Mouse (Mus musculus): ENCODE results near the gene Samd4b. TPM values are rescaled to one million over a fixed set of nuclear protein-coding genes. Genes with fewer than 3 reads are reported as not detected.

Gene Samd4b
- polyA plus RNA-seq, 1 experiment from 2014 or later: 25.2 TPM

DNA sequence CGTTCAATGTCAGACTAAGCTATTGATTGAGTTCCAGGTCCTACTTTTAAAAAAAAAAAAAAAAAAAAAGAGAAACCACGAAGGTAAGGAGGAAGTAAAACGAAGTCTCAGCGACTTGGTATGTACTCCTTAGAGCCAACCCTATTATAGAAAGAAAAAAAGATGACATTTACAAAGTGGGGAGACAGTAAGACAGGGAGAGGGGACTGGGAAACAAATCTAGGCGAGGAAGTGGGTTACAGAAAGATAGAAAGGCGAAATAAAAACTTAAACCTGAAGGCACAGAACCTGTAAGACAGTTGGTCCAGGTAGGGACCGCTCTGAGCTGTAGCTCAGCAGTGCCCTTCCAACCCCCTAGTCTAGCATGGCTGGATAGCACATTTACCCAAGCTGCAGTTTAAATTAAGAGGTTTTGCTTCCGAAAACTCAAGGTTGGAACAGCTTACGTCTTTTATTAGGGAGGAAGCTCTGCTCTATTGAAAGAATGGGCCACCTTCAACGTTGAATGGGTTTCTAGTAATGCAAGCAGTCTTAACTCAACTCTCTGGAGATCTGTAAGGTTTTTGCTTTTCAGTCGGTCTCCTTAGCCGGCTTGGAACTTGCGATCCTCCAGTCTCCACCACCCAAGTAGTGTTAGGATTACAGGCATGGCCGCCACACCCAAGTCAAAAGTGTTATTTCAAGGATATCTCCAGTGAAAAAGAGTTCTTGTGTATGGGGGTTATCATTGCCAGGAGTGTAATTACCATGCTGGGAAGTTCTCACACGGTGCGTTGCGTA, 217.5 kb downstream of the Samd4b start, which contains the start of gene Zfp36:
Gene Zfp36, minus strand, starts transcription at position 17 of the 780 bp plus-strand sequence.
- ATAC-seq (ENCODE audit: insufficient number of reproducible peaks, insufficient read depth, low FRiP score, low read depth): no peak
- Histone ChIP-seq H3K36me3 (ENCODE audit: control insufficient read depth, insufficient read depth, low read length) (peaks cover 15% of the 10 kb centered on the region), H3K4me3 (ENCODE audit: control insufficient read depth in 1 of 2, insufficient read depth in 1 of 2, low read depth in 1 of 2, low read length in 2 of 2) (peak within 1 kb of the TSS; percentile 79 to 83), H3K4me2 (ENCODE audit: low read length) (peak within 1 kb of the TSS; percentile 92), H3K4me1 (ENCODE audit: control insufficient read depth in 2 of 2, insufficient read depth in 2 of 2, low read length in 2 of 2) (peaks cover 54 to 65% of the 10 kb centered on the region in 2 experiments), H3K27ac (replicated peaks in 1 of 2; ENCODE audit: control insufficient read depth in 1 of 2, insufficient read depth in 1 of 2, low read depth in 2 of 2, low read length in 2 of 2) (peak within 1 kb of the TSS; percentile 97 to 100), H3K9ac (ENCODE audit: low read length) (peak within 1 kb of the TSS; percentile 95), H3K27me3 (ENCODE audit: control insufficient read depth, insufficient read depth, low read length) (no peaks in the 10 kb centered on the region), H3K9me3 (ENCODE audit: control insufficient read depth, low read length) (no peaks in the 10 kb centered on the region)
- 43% methylated on average over 17 of the region's 17 CpGs for WGBS

DNA sequence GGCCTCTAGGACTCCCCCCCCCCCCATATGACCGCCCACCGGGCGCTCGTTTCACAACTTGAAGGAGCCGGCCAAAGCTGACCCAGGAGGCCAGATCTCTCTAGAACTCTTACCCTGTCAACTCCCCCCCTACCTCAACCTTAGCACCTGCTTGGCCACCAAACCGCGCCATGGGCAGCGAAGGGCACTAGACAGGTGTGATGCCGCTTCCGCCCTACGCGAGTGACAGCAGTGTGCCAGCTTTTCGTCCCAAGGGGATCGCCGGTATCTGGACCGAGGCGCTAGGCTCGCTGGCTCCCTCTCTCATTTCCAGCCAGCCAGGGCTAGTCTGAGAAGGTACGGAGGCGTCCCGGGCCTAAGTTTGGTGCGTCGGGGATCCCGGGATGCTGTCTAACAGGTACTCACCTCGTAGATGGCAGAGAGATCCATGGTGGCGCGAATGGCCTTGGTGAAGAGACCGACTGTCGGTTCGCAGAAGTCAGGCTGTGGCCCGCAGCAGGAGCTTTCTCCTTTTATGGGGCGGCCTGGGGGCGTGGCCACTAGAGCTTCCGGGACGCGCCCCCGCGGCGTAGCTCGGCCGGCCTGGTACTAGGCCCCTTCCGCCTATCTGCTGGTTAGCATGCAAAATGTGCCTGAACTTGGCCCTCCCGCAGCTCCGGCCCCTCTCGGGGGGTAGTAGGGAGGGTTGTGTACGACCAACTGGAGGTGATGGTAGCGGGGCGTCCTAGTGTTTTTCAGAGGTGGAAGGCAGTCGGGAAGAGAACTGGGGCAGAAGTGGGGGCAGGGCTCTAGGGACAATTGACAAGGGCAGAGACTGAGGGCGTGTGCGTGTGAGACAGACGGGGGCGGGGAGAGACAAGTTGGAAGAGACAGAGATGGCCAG, 218.9 kb downstream of the Samd4b start:
- peak; percentile 33 for ATAC-seq (ENCODE audit: insufficient number of reproducible peaks, insufficient read depth, low FRiP score, low read depth)
- WGBS: under 1% methylated on average over 53 of the region's 53 CpGs
- peaks cover 57 to 70% of the 10 kb centered on the region in 2 experiments for H3K4me1 ChIP-seq (ENCODE audit: control insufficient read depth in 2 of 2, insufficient read depth in 2 of 2, low read length in 2 of 2)

DNA sequence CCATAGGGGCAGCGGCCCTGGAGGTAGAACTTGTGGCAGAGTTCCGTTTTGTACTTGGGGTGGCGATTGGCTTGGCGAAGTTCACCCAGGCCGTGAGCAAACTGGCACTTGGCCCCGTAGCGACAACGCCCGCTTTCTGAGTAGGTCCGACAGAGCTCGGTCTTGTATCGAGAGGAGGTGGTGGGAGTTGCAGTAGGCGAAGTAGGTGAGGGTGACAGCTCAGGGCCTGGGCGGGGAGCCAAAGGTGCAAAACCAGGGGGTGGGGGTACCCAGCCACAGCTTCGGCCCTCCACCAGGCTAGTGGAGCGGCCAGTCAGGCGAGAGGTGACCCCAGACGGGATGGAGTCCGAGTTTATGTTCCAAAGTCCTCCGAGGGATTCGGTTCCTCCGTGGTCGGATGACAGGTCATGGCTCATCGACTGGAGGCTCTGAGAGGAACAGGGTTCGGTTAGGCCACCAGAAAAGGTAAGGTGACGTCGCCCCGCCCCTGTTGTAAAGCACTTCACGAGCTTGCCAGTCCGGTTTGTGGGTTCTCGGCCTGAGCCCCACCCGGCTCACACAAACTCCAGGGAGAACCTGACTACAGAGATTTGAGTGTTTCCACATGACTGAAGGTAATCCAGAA, 219.8 kb downstream of the Samd4b start:
- H3K4me3 ChIP-seq (ENCODE audit: control insufficient read depth in 1 of 2, insufficient read depth in 1 of 2, low read depth in 1 of 2, low read length in 2 of 2): peak overlapping the region; percentile 79 to 83
- ATAC-seq (ENCODE audit: insufficient number of reproducible peaks, insufficient read depth, low FRiP score, low read depth): no peak
- no peaks in the 10 kb centered on the region for H3K27me3 ChIP-seq (ENCODE audit: control insufficient read depth, insufficient read depth, low read length)
- H3K9ac ChIP-seq (ENCODE audit: low read length): peak overlapping the region; percentile 95
- H3K27ac ChIP-seq (replicated peaks in 1 of 2; ENCODE audit: control insufficient read depth in 1 of 2, insufficient read depth in 1 of 2, low read depth in 2 of 2, low read length in 2 of 2): peak overlapping the region; percentile 96 to 100
- 26% methylated on average over 32 of the region's 32 CpGs for WGBS
- no peaks in the 10 kb centered on the region for H3K9me3 ChIP-seq (ENCODE audit: control insufficient read depth, low read length)
- H3K4me1 ChIP-seq (ENCODE audit: control insufficient read depth in 2 of 2, insufficient read depth in 2 of 2, low read length in 2 of 2): peaks cover 52 to 67% of the 10 kb centered on the region in 2 experiments
- peak overlapping the region; percentile 92 for H3K4me2 ChIP-seq (ENCODE audit: low read length)
- H3K36me3 ChIP-seq (ENCODE audit: control insufficient read depth, insufficient read depth, low read length): peaks cover 11% of the 10 kb centered on the region; the same call in 1 of the 2 replicates

More for the DNA sequence above, 218.9 kb downstream of the Samd4b start:
- peak overlapping the region; percentile 96 to 100 for H3K27ac ChIP-seq (replicated peaks in 1 of 2; ENCODE audit: control insufficient read depth in 1 of 2, insufficient read depth in 1 of 2, low read depth in 2 of 2, low read length in 2 of 2)
- peak overlapping the region; percentile 95 for H3K9ac ChIP-seq (ENCODE audit: low read length)
- no peaks in the 10 kb centered on the region for H3K9me3 ChIP-seq (ENCODE audit: control insufficient read depth, low read length)
- H3K27me3 ChIP-seq (ENCODE audit: control insufficient read depth, insufficient read depth, low read length): no peaks in the 10 kb centered on the region
- peak overlapping the region; percentile 79 to 83 for H3K4me3 ChIP-seq (ENCODE audit: control insufficient read depth in 1 of 2, insufficient read depth in 1 of 2, low read depth in 1 of 2, low read length in 2 of 2)
- peaks cover 11% of the 10 kb centered on the region; the same call in 1 of the 2 replicates for H3K36me3 ChIP-seq (ENCODE audit: control insufficient read depth, insufficient read depth, low read length)
- peak overlapping the region; percentile 92 for H3K4me2 ChIP-seq (ENCODE audit: low read length)

DNA sequence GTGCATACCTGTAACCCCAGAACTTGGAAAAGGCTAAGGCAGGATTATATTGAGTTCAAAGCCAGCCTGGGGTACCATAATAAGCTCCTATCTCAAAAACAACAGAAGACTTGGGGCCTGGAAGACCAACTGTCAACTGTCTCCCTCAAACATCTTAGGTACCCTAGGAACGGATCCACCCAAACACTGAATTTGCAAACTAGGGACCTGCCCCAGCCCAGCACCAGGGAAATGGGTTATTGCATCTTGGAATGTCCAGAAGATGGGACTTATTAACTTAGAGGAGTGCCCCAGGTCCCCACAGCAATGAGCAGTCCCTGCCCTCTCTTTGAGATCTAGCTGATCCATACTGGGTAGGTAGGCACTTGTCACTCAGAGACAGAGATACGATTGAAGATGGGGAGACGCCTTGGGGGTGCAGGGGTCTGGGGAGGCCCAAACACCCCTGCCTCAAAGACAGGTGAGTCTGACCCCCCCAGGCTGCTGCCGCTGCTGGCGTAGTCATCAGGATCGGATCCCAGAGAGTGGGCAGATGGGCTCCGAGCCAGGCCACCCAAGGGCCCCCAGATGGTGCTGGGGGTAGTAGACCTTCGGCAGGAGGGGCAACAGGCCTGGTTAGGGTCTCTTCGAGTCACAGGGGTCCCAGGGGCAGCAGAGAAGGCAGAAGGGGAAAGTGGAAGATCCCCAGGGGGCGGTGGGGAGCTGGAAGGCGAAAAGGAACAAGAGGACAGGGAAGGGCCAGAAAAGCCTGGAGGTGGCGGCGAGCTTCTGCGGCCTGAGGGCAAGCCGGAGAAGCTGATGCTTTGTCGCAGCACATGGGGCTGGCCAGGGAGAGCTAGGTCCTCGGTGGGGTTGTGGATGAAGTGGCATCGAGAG, 220.5 kb downstream of the Samd4b start:
- Histone ChIP-seq H3K36me3 (ENCODE audit: control insufficient read depth, insufficient read depth, low read length) (peaks cover 11% of the 10 kb centered on the region; the same call in 1 of the 2 replicates), H3K4me2 (ENCODE audit: low read length) (peak overlapping the region; percentile 92), H3K9me3 (ENCODE audit: control insufficient read depth, low read length) (no peaks in the 10 kb centered on the region), H3K27me3 (ENCODE audit: control insufficient read depth, insufficient read depth, low read length) (no peaks in the 10 kb centered on the region), H3K4me3 (ENCODE audit: control insufficient read depth in 1 of 2, insufficient read depth in 1 of 2, low read depth in 1 of 2, low read length in 2 of 2) (peak overlapping the region; percentile 79 to 83), H3K4me1 (ENCODE audit: control insufficient read depth in 2 of 2, insufficient read depth in 2 of 2, low read length in 2 of 2) (peaks cover 44 to 59% of the 10 kb centered on the region in 2 experiments), H3K27ac (replicated peaks in 1 of 2; ENCODE audit: control insufficient read depth in 1 of 2, insufficient read depth in 1 of 2, low read depth in 2 of 2, low read length in 2 of 2) (peak overlapping the region; percentile 96 to 100), H3K9ac (ENCODE audit: low read length) (peak overlapping the region; percentile 95)
- 59% methylated on average over 18 of the region's 18 CpGs for WGBS
- ATAC-seq (ENCODE audit: insufficient number of reproducible peaks, insufficient read depth, low FRiP score, low read depth): no peak

DNA sequence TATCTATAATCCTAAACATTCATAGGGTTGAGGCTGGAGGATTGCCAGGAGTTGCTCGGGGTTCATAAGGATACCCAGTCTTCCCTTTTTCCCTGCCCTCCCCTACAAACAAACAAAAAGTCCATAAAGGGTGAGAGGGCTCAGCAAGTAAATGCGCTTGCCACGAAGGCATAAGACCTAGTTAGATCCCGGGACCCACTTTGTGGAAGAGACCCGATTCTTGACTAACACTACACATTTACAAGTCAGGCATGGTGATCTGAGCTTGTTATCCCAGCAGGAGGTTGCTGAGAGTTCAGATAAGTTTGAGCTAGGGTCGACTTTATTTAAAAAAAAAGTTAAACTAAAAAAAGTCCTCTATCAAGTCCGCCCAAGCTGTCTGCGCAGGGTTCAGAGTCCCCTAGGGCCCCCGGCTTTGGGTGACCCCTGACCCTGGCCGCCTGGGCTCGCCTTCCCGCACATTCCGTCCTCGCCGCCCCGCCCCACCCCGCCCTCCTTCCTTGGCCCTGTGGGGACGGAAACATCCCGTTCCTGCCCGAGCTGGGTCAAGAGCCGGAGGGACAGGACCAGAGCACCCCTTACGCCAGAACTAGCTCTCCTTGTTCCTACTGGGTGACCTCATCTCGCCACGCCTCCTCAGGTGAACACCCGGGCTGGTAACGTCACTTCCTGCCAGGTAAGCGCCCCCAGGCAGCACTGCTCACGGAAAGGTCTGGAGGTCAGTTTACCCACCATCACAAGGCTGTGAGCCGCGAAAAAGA, 221.8 kb downstream of the Samd4b start:
- no peak for ATAC-seq (ENCODE audit: insufficient number of reproducible peaks, insufficient read depth, low FRiP score, low read depth)
- peak overlapping the region; percentile 41 to 83 for H3K4me3 ChIP-seq (ENCODE audit: control insufficient read depth in 1 of 2, insufficient read depth in 1 of 2, low read depth in 1 of 2, low read length in 2 of 2)
- 5% methylated on average over 28 of the region's 30 CpGs for WGBS
- peaks cover 11% of the 10 kb centered on the region; the same call in 1 of the 2 replicates for H3K36me3 ChIP-seq (ENCODE audit: control insufficient read depth, insufficient read depth, low read length)
- no peaks in the 10 kb centered on the region for H3K27me3 ChIP-seq (ENCODE audit: control insufficient read depth, insufficient read depth, low read length)
- H3K27ac ChIP-seq (replicated peaks in 1 of 2; ENCODE audit: control insufficient read depth in 1 of 2, insufficient read depth in 1 of 2, low read depth in 2 of 2, low read length in 2 of 2): peak overlapping the region; percentile 99
- H3K4me2 ChIP-seq (ENCODE audit: low read length): peak overlapping the region; percentile 92
- peaks cover 34 to 50% of the 10 kb centered on the region in 2 experiments for H3K4me1 ChIP-seq (ENCODE audit: control insufficient read depth in 2 of 2, insufficient read depth in 2 of 2, low read length in 2 of 2)
- H3K9ac ChIP-seq (ENCODE audit: low read length): peak overlapping the region; percentile 83
- H3K9me3 ChIP-seq (ENCODE audit: control insufficient read depth, low read length): no peaks in the 10 kb centered on the region

DNA sequence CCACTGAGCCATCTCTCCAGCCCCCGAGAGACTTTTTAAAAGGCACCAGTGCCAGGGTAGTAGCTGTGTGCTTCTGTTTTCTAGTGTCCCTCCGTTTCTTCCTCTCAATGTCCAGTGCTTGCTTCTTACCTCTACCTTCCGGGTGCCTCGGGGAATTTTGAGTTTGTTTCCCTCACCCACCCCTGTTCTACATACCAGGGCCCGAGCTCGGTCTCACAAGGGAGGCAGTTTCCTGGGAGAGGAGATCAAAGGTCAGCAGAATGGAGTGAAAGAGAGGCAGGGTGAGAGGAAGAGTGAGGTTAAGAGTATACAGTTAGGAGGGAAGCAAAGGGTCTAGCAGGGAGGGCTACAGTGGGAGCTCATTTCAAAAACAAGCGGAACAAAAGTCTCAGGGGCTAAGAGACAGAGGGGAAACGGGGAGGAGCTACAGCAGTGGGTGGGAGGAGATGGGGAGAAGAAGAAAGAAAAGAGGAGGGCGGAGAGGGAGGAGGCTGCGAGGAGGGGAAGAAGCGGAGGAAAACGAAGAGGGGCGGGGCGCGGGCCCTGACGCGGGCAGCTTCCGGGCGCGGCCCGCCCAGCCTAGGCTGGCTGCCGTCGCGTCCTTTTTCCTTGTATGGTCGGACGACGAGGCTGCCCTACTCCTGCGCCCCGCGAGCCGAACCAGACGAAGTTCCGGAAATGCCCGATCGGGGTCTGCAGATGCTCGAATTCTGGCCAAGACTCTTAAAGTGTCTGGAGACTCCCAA, 222.6 kb downstream of the Samd4b start:
- H3K9me3 ChIP-seq (ENCODE audit: control insufficient read depth, low read length): no peaks in the 10 kb centered on the region
- 1% methylated on average over 33 of the region's 36 CpGs for WGBS
- peak overlapping the region; percentile 83 for H3K9ac ChIP-seq (ENCODE audit: low read length)
- H3K4me3 ChIP-seq (ENCODE audit: control insufficient read depth in 1 of 2, insufficient read depth in 1 of 2, low read depth in 1 of 2, low read length in 2 of 2): peak overlapping the region; percentile 56 to 83
- H3K27me3 ChIP-seq (ENCODE audit: control insufficient read depth, insufficient read depth, low read length): no peaks in the 10 kb centered on the region
- H3K4me1 ChIP-seq (ENCODE audit: control insufficient read depth in 2 of 2, insufficient read depth in 2 of 2, low read length in 2 of 2): peaks cover 32 to 48% of the 10 kb centered on the region in 2 experiments
- H3K4me2 ChIP-seq (ENCODE audit: low read length): peak overlapping the region; percentile 92
- H3K27ac ChIP-seq (replicated peaks in 1 of 2; ENCODE audit: control insufficient read depth in 1 of 2, insufficient read depth in 1 of 2, low read depth in 2 of 2, low read length in 2 of 2): peak overlapping the region; percentile 99 to 100
- peaks cover 11% of the 10 kb centered on the region; the same call in 1 of the 2 replicates for H3K36me3 ChIP-seq (ENCODE audit: control insufficient read depth, insufficient read depth, low read length)
- peak; percentile 48 for ATAC-seq (ENCODE audit: insufficient number of reproducible peaks, insufficient read depth, low FRiP score, low read depth)
